Mouse (Mus musculus) lung, adult 2 months (tissue): ENCODE data around the gene Nfix. TPM values are rescaled to one million over a fixed set of nuclear protein-coding genes. Genes with fewer than 3 reads are reported as not detected.

Source experiments
- DNase-seq: peaks from one replicate; pipeline ENCODE4 v3.0.0; 2022
- H3K4me1 ChIP-seq: fragments of 200-500 bp; 2 replicates; pipeline ENCODE4 v1.6.1; 2011; ENCODE audit warnings: low read length; ENCODE audit not compliant: control insufficient read depth, insufficient read depth
- H3K4me3 ChIP-seq: fragments of 200-500 bp; replicated peaks from 2 replicates; pipeline ENCODE3; 2011; ENCODE audit warnings: low read depth, mild to moderate bottlenecking, control low read depth, low read length; ENCODE audit errors: extremely low read depth
- CTCF ChIP-seq: fragments of 200-500 bp; IDR thresholded peaks from 2 replicates; pipeline ENCODE4 v1.5.1; 2011; ENCODE audit warnings: mild to moderate bottlenecking, low read length, control low read depth; ENCODE audit not compliant: insufficient read depth
- POLR2A ChIP-seq: fragments of 200-500 bp; IDR thresholded peaks from 2 replicates; pipeline ENCODE4 v1.6.1; 2011; ENCODE audit warnings: low read depth, mild to moderate bottlenecking, control low read depth, low read length, borderline replicate concordance; ENCODE audit errors: extremely low read depth
- WGBS: fragments of 180-500 bp; shearing (Covaris S2); methylation state at CpG from one replicate; pipeline ENCODE4 v1.1.7; 2018; 5-methylcytosine and 5-hydroxymethylcytosine counted together
- polyA plus RNA-seq: library from polyadenylated mRNA; depleted of rRNA; stranded (reverse); fragments of >200 nt; gene quantifications from 2 replicates; pipeline ENCODE4 v1.2.3, GENCODE M21; 2012

Gene Nfix
- polyA plus RNA-seq, 1 experiment, result 96.2 TPM

DNA sequence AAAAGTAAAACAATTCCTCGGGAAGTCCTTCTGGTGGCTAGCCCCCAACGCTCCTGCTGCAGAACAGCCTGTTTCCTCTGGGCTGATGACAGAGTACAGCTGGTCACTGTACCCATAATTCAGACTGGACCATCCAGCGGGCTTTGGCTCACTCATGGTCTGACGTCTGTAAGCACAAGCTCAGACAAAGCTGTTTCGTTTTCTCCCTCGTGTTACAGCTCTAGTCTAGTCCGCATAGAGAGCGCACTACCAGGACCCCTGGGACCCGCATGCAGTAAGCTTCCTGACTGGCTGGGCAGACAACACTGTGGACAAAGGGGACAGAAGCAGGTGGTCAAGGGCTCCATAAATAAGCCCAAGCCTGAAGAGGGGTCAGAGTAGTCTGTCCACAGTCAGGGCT is 33.7 kb downstream of the Nfix start:
- no peak for DNase-seq
- Histone ChIP-seq H3K4me3 (no peak overlapping the region), H3K4me1 (peaks cover 26% of the 10 kb centered on the region)
- TF ChIP-seq POLR2A, result no peak
- no peak for TF ChIP-seq CTCF
- 53% methylated on average over 9 of the region's 9 CpGs for WGBS

DNA sequence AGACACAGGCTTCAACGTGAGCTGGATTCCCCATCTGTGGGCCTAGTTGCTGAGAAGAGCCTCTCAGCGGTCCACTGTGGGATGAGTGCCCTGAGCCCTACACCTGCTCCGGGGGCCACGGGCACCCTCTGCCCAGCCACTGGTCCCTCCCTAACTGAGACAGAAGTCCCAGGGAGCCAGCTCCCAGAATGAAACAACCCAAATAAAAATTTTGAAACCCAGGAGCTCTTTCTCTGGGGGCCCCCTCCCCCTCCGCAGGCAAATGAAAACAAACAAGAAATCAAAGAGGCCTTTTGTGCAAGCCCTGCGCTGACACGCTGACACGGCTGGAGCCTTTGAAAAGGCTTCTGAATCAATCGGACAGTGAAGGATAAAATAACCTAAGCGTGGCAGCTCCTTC is 34.5 kb downstream of the Nfix start:
- Histone ChIP-seq H3K4me3 (no peak overlapping the region), H3K4me1 (peaks cover 25% of the 10 kb centered on the region)
- TF ChIP-seq CTCF (no peak), POLR2A (no peak)
- WGBS, result 47% methylated on average over 10 of the region's 10 CpGs
- no peak for DNase-seq

DNA sequence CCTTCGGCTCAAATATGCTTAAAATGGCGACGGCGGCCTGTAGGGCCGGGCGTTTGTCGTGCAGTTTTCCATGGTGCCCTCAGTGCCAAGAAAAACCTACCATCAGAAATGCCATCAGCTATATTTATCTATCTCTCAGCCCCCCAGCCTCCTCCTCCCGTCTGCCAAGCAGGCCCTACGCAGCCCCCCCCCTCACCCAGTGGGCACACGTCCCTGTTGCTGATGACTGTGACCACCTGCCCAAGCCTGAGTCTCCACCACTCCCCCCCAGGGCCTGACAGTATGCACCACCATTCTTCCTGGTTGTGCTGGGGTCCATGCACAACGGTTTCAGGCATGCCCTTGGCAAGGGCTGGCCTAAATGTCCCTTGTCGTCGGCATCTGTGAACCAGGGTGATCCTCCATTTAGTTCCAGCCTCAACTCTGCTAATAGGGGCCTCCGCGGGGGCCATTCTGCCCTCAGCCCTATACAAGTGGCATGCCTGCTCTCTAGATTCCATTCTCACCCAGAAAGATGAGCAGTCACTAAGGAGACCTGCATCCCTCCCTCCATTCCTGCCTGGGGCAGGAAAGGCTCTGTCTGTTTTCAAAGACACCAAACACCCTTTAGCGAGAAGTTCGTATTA is 35.2 kb downstream of the Nfix start:
- Histone ChIP-seq H3K4me1 (peaks cover 25% of the 10 kb centered on the region), H3K4me3 (no peak overlapping the region)
- no peak for DNase-seq
- no peak for TF ChIP-seq CTCF
- TF ChIP-seq POLR2A, result no peak
- WGBS, result 78% methylated on average over 17 of the region's 17 CpGs

DNA sequence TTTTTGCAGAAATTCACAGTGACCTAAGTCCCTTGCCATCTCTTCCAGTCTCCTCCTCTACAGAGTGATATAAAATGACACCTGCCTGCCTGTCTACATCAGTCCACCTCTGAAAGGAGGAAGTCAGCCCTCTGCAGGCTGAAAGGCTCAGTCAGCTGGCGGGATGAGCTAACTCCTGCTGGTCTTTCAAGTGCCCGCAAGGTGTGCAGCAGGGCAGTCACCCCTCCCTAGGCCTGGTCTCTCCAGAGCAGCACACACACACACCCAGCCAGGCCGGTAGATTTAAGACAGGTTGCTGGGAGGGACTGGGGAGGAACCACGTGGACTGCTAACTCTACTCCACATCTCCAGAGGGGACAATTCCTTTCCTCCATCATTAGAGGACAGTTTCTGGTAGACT is 36.0 kb downstream of the Nfix start:
- no peak for DNase-seq
- no peak for TF ChIP-seq POLR2A
- TF ChIP-seq CTCF, result no peak
- 51% methylated on average over 4 of the region's 4 CpGs for WGBS
- Histone ChIP-seq H3K4me1 (peaks cover 23% of the 10 kb centered on the region), H3K4me3 (no peak overlapping the region)

DNA sequence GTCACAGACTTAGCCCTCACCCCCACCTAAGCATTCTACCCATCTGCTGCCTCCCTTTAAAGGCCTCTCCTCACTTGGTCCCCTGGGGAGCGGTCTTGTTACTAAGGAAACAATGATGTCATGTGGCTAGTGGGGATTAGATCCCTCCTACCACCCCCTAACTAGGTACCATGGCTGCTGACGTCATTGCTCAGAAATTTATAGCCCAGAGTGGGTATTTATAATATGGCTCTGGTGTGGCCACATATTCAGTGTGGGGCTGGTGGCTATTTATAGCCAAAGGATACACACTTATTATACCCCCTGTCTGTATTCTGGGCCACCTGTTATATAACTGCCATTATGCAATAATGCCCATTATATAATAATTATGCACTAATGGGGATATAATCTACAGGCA is 39.2 kb downstream of the Nfix start:
- no peak for TF ChIP-seq CTCF
- no peak for TF ChIP-seq POLR2A
- WGBS, result 68% methylated on average over 2 of the region's 2 CpGs
- H3K4me1 ChIP-seq, result peaks cover 19% of the 10 kb centered on the region
- DNase-seq, result no peak
- H3K4me3 ChIP-seq, result no peak overlapping the region

DNA sequence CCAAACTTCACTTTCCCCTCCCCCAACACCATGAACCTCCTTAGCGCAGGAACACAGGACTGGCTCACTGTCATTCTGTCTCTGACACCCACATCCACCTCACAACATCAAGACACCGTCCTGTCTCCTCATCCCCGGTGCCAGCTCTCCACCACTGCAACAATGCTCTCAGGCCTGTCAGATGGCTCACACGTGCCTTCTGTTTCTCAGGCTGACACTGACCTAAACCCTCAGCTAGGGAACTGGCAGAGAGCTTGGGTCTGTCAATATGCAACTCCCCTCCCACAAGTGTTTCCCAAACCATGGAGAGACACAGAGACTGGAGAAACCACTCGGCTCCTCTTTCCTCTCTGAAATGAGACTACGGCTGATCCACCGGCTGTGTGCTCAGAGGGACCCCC is 39.7 kb downstream of the Nfix start:
- Histone ChIP-seq H3K4me3 (no peak overlapping the region), H3K4me1 (peaks cover 16% of the 10 kb centered on the region)
- no peak for DNase-seq
- TF ChIP-seq POLR2A (no peak), CTCF (no peak)
- WGBS, result 48% methylated on average over 7 of the region's 7 CpGs

DNA sequence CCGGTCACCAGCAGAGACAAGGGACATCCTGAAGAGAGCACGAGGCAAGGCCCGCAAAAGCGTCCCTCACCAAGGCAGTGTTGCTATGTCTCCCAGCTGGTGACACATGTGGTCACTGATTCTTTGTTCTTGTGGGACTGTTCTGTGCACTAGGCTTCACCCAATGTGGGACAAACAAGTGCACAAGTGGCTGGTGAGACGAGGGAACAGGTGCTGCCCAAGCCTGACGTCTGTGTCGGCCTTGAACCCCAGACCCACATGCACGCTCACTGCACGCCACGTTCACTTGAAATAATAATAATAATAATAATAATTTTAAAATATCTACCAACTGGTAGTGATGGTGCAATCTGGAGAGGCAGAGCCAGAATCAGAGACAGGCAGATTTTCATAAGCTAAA is 40.4 kb downstream of the Nfix start:
- TF ChIP-seq POLR2A (no peak), CTCF (no peak)
- Histone ChIP-seq H3K4me3 (no peak overlapping the region), H3K4me1 (peaks cover 14% of the 10 kb centered on the region)
- no peak for DNase-seq
- WGBS, result 86% methylated on average over 10 of the region's 10 CpGs

DNA sequence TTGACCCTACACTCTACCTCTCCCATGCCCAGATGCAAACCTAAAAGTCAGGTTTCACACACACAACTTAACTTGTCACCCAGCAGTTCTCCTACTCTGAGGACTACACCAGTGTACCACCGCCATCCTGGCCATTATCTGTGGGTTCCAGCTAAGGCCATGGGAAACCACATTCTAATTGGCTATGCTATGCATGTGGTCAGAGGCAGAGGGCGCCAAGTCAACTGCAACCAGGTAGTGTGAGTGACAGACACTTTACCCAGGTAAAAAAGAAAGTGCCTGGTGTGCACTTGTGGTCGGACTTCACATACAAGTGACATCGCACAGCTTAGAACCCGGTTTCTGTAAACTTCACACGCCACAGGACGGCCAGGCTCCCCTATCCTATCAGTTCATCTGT is 41.0 kb downstream of the Nfix start:
- Histone ChIP-seq H3K4me3 (no peak overlapping the region), H3K4me1 (peaks cover 11% of the 10 kb centered on the region)
- DNase-seq, result peak; percentile 62
- TF ChIP-seq CTCF (peak; percentile 66), POLR2A (no peak)
- 55% methylated on average over 7 of the region's 7 CpGs for whole genome bisulfite sequencing

DNA sequence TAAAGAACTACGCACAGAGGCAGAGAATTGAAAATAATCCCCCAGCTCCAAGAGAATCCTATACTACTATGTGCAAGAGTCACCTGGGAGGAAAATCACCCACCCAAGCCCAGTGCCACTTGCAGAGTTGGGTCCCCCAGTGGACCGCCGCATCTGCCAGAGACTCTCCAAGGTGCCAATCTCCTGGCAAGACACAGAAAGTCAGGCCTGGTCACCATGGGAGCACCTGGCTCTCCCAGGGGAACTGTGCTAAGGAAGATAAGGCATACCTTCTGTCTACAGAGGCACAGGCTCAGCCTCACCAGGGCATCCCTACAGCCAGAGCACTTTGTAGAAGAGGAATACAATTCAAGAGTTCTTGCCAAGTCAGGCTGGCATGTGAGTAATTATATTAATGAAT is 41.8 kb downstream of the Nfix start:
- TF ChIP-seq CTCF, result no peak
- no peak for TF ChIP-seq POLR2A
- WGBS, result 97% methylated on average over 3 of the region's 3 CpGs
- H3K4me3 ChIP-seq, result no peak overlapping the region
- no peak for DNase-seq
- H3K4me1 ChIP-seq, result peaks cover 9% of the 10 kb centered on the region

DNA sequence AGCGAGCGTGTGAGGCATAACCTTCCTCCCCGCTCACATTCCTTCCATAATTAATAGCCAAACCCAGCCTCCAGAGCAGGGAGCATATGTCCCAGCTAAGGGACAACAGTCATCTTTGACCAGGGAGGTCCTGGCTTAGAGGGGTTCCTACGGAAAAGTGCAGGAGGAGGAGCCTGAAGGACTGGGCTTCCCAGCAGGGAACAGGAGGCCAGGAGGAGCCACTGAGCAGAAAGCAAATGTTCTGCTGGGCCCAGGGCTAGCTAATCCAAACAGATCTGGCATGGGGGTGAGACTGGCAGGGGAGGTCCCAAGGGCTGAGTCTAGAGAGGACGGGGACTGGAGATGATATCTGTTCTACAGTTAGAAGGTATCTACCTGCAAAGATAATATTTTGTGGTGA is 42.6 kb downstream of the Nfix start:
- WGBS, result 61% methylated on average over 5 of the region's 5 CpGs
- TF ChIP-seq POLR2A (no peak), CTCF (no peak)
- no peak overlapping the region for H3K4me3 ChIP-seq
- no peak for DNase-seq
- peaks cover 9% of the 10 kb centered on the region for H3K4me1 ChIP-seq
